Mouse (Mus musculus) liver, embryonic 14.5 days (tissue): Measurements from ENCODE around the gene Grin2b.

ENCODE experiments used
- CTCF ChIP-seq: IDR thresholded peaks from 2 replicates; pipeline ENCODE4 v1.5.1; 2016; ENCODE audit warnings: antibody characterized with exemption, low read depth, control low read depth
- EP300 ChIP-seq: IDR thresholded peaks from 2 replicates; pipeline ENCODE4 v1.6.1; 2016; ENCODE audit warnings: antibody characterized with exemption, low read depth

DNA sequence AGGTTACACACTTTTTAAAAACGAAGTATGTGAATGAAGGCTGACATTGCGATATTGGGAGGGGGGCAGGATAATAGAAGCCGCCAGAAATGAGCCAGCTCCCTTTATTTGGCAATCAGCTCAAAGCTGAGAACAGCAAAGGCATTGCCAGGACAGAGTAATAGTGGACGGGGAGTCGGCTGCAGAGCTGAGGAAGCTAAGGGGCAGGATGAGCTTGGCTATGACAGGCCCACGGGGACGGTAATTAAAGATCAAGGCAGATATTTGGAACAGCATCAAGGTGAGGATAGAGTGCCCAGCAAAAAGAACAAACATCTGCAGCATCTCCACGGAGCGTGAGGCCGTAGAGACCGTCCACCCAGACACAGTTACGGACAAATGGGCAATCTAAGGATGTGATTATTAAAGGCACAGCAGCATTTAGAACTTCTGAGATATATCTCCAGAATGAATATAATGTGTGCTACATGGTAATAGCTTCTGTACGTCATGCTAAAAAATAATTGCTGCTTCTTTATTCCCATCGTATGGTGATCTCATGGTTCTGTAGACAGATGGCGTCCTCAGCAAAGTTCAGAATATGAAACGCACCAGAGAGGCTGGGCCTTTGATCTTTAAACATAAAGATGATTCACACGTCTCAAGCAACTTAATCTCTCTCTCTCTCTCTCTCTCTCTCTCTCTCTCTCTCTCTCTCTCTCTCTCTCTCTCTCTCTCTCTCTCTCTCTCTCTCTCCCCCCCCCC, 93.1 kb downstream of the Grin2b start:
- TF ChIP-seq CTCF (no peak), EP300 (no peak)
